In genomic region chr5:122392227-122393004, GRCm38 (mm10) we compare ENCODE assay signal across 8 mouse cellular contexts. TPM values are rescaled to one million over a fixed set of nuclear protein-coding genes. Genes with fewer than 3 reads are reported as not detected.
DNase-seq lines count a peak whose midpoint lies in the region; ATAC-seq and TF ChIP-seq lines count a peak whose summit lies in the region.

No protein-coding gene starts in this region.

- H3K4me2 ChIP-seq in embryonic facial prominence, embryonic 11.5 days (ENCODE audit: low read depth, low read length), result peak overlapping the region; percentile 82
- H3K4me2 ChIP-seq in liver, embryonic 14.5 days (ENCODE audit: low read depth), result peak overlapping the region; percentile 81

- no peak overlapping the region for H3K27ac ChIP-seq in embryonic facial prominence, embryonic 11.5 days (replicated peaks; ENCODE audit: low read depth, low read length)
- H3K27ac ChIP-seq in hindbrain, embryonic 10.5 days, result peak overlapping the region; percentile 88
- peak overlapping the region; percentile 60 for H3K27ac ChIP-seq in liver, embryonic 14.5 days

- H3K36me3 ChIP-seq in embryonic facial prominence, embryonic 11.5 days (replicated peaks; ENCODE audit: control insufficient read depth, insufficient read depth, low read depth, low read length), result peaks cover 3% of the 10 kb centered on the region
- peaks cover 23% of the 10 kb centered on the region for H3K36me3 ChIP-seq in hindbrain, embryonic 10.5 days
- H3K36me3 ChIP-seq in liver, embryonic 14.5 days (replicated peaks; ENCODE audit: control insufficient read depth, insufficient read depth, low read depth), result peaks cover 6% of the 10 kb centered on the region

- H3K27me3 ChIP-seq in embryonic facial prominence, embryonic 11.5 days (ENCODE audit: control insufficient read depth, insufficient read depth, low read length), result no peaks in the 10 kb centered on the region
- H3K27me3 ChIP-seq in hindbrain, embryonic 10.5 days (ENCODE audit: insufficient read depth, poor library complexity, severe bottlenecking), result no peaks in the 10 kb centered on the region
- no peaks in the 10 kb centered on the region for H3K27me3 ChIP-seq in liver, embryonic 14.5 days (ENCODE audit: control insufficient read depth, insufficient read depth, low read length)

- H3K4me1 ChIP-seq in embryonic facial prominence, embryonic 11.5 days (ENCODE audit: control insufficient read depth, insufficient read depth, low read length), result peaks cover 3% of the 10 kb centered on the region; the same call in 1 of the 2 replicates
- peaks cover 12% of the 10 kb centered on the region for H3K4me1 ChIP-seq in hindbrain, embryonic 10.5 days (replicated peaks)
- H3K4me1 ChIP-seq in liver, embryonic 14.5 days (replicated peaks; ENCODE audit: control insufficient read depth in 2 of 2, insufficient read depth in 2 of 2, low read length in 1 of 2), result peaks cover 8 to 10% of the 10 kb centered on the region in 2 experiments

- peak; percentile 7 for DNase-seq in embryo, embryonic 11 days
- no peak for DNase-seq in embryo, embryonic 9.5 days (ENCODE audit: extremely low spot score)
- peak; percentile 58 for DNase-seq in CD4-positive, CD25-positive, alpha-beta regulatory T cell, adult 2 months (ENCODE audit: low read depth, low spot score)
- DNase-seq in embryonic facial prominence, embryonic 11.5 days (ENCODE audit: low spot score), result no peak
- no peak for DNase-seq in hindbrain, embryonic 10.5 days (ENCODE audit: low spot score)
- peak in 1 of 3 experiments; percentile 9 for DNase-seq in liver, embryonic 14.5 days (ENCODE audit: low read depth in 3 of 3, low spot score in 3 of 3)
- no peak for DNase-seq in layer of hippocampus, adult 9-11 months

- 16% methylated on average over 19 of the region's 19 CpGs for WGBS in embryonic facial prominence, embryonic 11.5 days
- 18% methylated on average over 19 of the region's 19 CpGs for WGBS in hindbrain, embryonic 10.5 days
- 3% methylated on average over 19 of the region's 19 CpGs for WGBS in liver, embryonic 14.5 days (ENCODE audit: insufficient replicate concordance)

- H3K9ac ChIP-seq in embryonic facial prominence, embryonic 11.5 days (replicated peaks; ENCODE audit: low read length), result peak overlapping the region; percentile 77
- peak overlapping the region; percentile 77 for H3K9ac ChIP-seq in liver, embryonic 14.5 days (replicated peaks)

- H3K4me3 ChIP-seq in embryonic facial prominence, embryonic 11.5 days (ENCODE audit: low read depth, low read length), result peak overlapping the region; percentile 82
- H3K4me3 ChIP-seq in hindbrain, embryonic 10.5 days, result peak overlapping the region; percentile 89
- peak overlapping the region; percentile 78 to 98 for H3K4me3 ChIP-seq in liver, embryonic 14.5 days (ENCODE audit: insufficient read depth in 1 of 2, low read depth in 2 of 2, low read length in 2 of 2)

- ATAC-seq in embryonic facial prominence, embryonic 11.5 days (replicated peaks; ENCODE audit: insufficient number of reproducible peaks, low FRiP score, low TSS enrichment, low read depth), result no peak
- peak; percentile 33; the same call in 1 of the 2 replicates for ATAC-seq in liver, embryonic 14.5 days (ENCODE audit: insufficient read depth)
- peak; percentile 33; the same call in 1 of the 2 replicates for ATAC-seq in neutrophil, adult 5-6 weeks (ENCODE audit: extremely low read depth, insufficient number of reproducible peaks, low FRiP score, poor library complexity, severe bottlenecking)

- no peak for TF ChIP-seq EP300 in liver, embryonic 14.5 days (IDR thresholded peaks at IDR 0.05; ENCODE audit: low read depth)

- no peaks in the 10 kb centered on the region for H3K9me3 ChIP-seq in embryonic facial prominence, embryonic 11.5 days (replicated peaks; ENCODE audit: control insufficient read depth, low read length)
- H3K9me3 ChIP-seq in hindbrain, embryonic 10.5 days, result no peaks in the 10 kb centered on the region
- H3K9me3 ChIP-seq in liver, embryonic 14.5 days (ENCODE audit: control insufficient read depth, low read length), result no peaks in the 10 kb centered on the region

- no peak for TF ChIP-seq CTCF in liver, embryonic 14.5 days (IDR thresholded peaks at IDR 0.05; ENCODE audit: low read depth)

RNA-seq across cellular contexts. Expression of gene Arpc3, which starts 0.7 kb away (rescaled TPM):
- polyA plus RNA-seq in embryonic facial prominence, embryonic 11.5 days (2014; fragmentation: Nextera tagmentation; extraction: Ambion mirVana), result 54.1 and 62.3 TPM in 2 replicates
- polyA plus RNA-seq in hindbrain, embryonic 10.5 days (2016; fragmentation: Nextera tagmentation; extraction: Ambion mirVana), result 90.2 and 97.9 TPM in 2 replicates
- 146 and 180 TPM in 2 replicates for polyA plus RNA-seq in liver, embryonic 14.5 days (2012; rRNA removed)
- 36.3 and 38.5 TPM in 2 replicates for polyA plus RNA-seq in liver, embryonic 14.5 days (2014; fragmentation: Nextera tagmentation; extraction: Ambion mirVana)
- total RNA-seq in neutrophil, adult 5-6 weeks (2017), result 766 and 832 TPM in 2 replicates

RNA-seq across cellular contexts. Expression of gene Fam216a, which starts 20.3 kb away (rescaled TPM):
- 107 TPM in 2 replicates for polyA plus RNA-seq in embryonic facial prominence, embryonic 11.5 days (2014; fragmentation: Nextera tagmentation; extraction: Ambion mirVana)
- polyA plus RNA-seq in hindbrain, embryonic 10.5 days (2016; fragmentation: Nextera tagmentation; extraction: Ambion mirVana), result 90.4 and 109 TPM in 2 replicates
- polyA plus RNA-seq in liver, embryonic 14.5 days (2012; rRNA removed), result 14.1 and 18.1 TPM in 2 replicates
- polyA plus RNA-seq in liver, embryonic 14.5 days (2014; fragmentation: Nextera tagmentation; extraction: Ambion mirVana), result 17.1 and 23.0 TPM in 2 replicates
- total RNA-seq in neutrophil, adult 5-6 weeks (2017), result 9.3 and 12.1 TPM in 2 replicates

RNA-seq across cellular contexts. Expression of gene Gpn3, which starts 20.7 kb away (rescaled TPM):
- 78.0 and 81.9 TPM in 2 replicates for polyA plus RNA-seq in embryonic facial prominence, embryonic 11.5 days (2014; fragmentation: Nextera tagmentation; extraction: Ambion mirVana)
- polyA plus RNA-seq in hindbrain, embryonic 10.5 days (2016; fragmentation: Nextera tagmentation; extraction: Ambion mirVana), result 67.7 and 78.8 TPM in 2 replicates
- 27.6 and 40.8 TPM in 2 replicates for polyA plus RNA-seq in liver, embryonic 14.5 days (2012; rRNA removed)
- 60.5 and 63.9 TPM in 2 replicates for polyA plus RNA-seq in liver, embryonic 14.5 days (2014; fragmentation: Nextera tagmentation; extraction: Ambion mirVana)
- total RNA-seq in neutrophil, adult 5-6 weeks (2017), result 35.0 and 40.5 TPM in 2 replicates

RNA-seq across cellular contexts. Expression of gene Anapc7, which starts 29.1 kb away (rescaled TPM):
- 30.3 and 34.1 TPM in 2 replicates for polyA plus RNA-seq in embryonic facial prominence, embryonic 11.5 days (2014; fragmentation: Nextera tagmentation; extraction: Ambion mirVana)
- polyA plus RNA-seq in hindbrain, embryonic 10.5 days (2016; fragmentation: Nextera tagmentation; extraction: Ambion mirVana), result 52.0 and 54.8 TPM in 2 replicates
- 9.5 and 13.2 TPM in 2 replicates for polyA plus RNA-seq in liver, embryonic 14.5 days (2012; rRNA removed)
- polyA plus RNA-seq in liver, embryonic 14.5 days (2014; fragmentation: Nextera tagmentation; extraction: Ambion mirVana), result 9.0 TPM in 2 replicates
- total RNA-seq in neutrophil, adult 5-6 weeks (2017), result 24.6 and 34.6 TPM in 2 replicates

RNA-seq across cellular contexts. Expression of gene Vps29, which starts 38.2 kb away (rescaled TPM):
- 194 and 196 TPM in 2 replicates for polyA plus RNA-seq in embryonic facial prominence, embryonic 11.5 days (2014; fragmentation: Nextera tagmentation; extraction: Ambion mirVana)
- 211 and 225 TPM in 2 replicates for polyA plus RNA-seq in hindbrain, embryonic 10.5 days (2016; fragmentation: Nextera tagmentation; extraction: Ambion mirVana)
- 35.2 and 48.1 TPM in 2 replicates for polyA plus RNA-seq in liver, embryonic 14.5 days (2012; rRNA removed)
- polyA plus RNA-seq in liver, embryonic 14.5 days (2014; fragmentation: Nextera tagmentation; extraction: Ambion mirVana), result 125 and 130 TPM in 2 replicates
- total RNA-seq in neutrophil, adult 5-6 weeks (2017), result 45.1 and 60.3 TPM in 2 replicates

Comparison
In these comparisons a context has a peak if more than half of its experiments do, and no peak if none do; other contexts are left out.
1. DNase-seq: peak in embryo, embryonic 11 days (single experiment) and CD4-positive, CD25-positive, alpha-beta regulatory T cell, adult 2 months (single experiment); none in embryo, embryonic 9.5 days (single experiment), embryonic facial prominence, embryonic 11.5 days (single experiment), hindbrain, embryonic 10.5 days (single experiment) and layer of hippocampus, adult 9-11 months (single experiment).
2. Peak in every context shown above with its lines, with median percentiles within 50 percentile points of each other: H3K4me3 ChIP-seq.